Mouse (Mus musculus) heart, embryonic 11.5 days (tissue): ENCODE measurements around the gene Nqo1. TPM values are rescaled to one million over a fixed set of nuclear protein-coding genes. Genes with fewer than 3 reads are reported as not detected.

Experiments
- ATAC-seq: fragments of 200-750 bp; cut with Nextera tagmentation; replicated peaks from 2 replicates; pipeline ENCODE4 v1.8.0; 2017; ENCODE audit warnings: moderate library complexity; ENCODE audit not compliant: insufficient number of reproducible peaks, low FRiP score, low TSS enrichment
- H3K27ac ChIP-seq: fragments of 300-500 bp; sonication (generic); 2 replicates; pipeline ENCODE4 v1.5.1; 2014; ENCODE audit warnings: mild to moderate bottlenecking, low read depth, low read length
- H3K27me3 ChIP-seq: fragments of 300-500 bp; sonication (generic); 2 replicates; pipeline ENCODE4 v1.6.1; 2014; ENCODE audit warnings: mild to moderate bottlenecking, low read length, mixed read lengths; ENCODE audit not compliant: control insufficient read depth, insufficient read depth
- H3K36me3 ChIP-seq: fragments of 300-500 bp; sonication (generic); 2 replicates; pipeline ENCODE4 v1.6.1; 2014; ENCODE audit warnings: mild to moderate bottlenecking, low read length, moderate library complexity, mixed read lengths; ENCODE audit not compliant: control insufficient read depth, insufficient read depth
- H3K4me1 ChIP-seq: fragments of 300-500 bp; sonication (generic); 2 replicates; pipeline ENCODE4 v1.6.1; 2014; ENCODE audit warnings: low read length; ENCODE audit not compliant: control insufficient read depth, insufficient read depth
- H3K4me2 ChIP-seq: fragments of 300-500 bp; sonication (generic); 2 replicates; pipeline ENCODE4 v1.6.1; 2014; ENCODE audit warnings: mild to moderate bottlenecking, moderate library complexity
- H3K4me3 ChIP-seq: fragments of 300-500 bp; sonication (generic); 2 replicates; pipeline ENCODE4 v1.5.1; 2014; ENCODE audit warnings: low read depth, low read length
- H3K9ac ChIP-seq: fragments of 300-500 bp; sonication (generic); 2 replicates; pipeline ENCODE4 v1.6.1; 2014; ENCODE audit warnings: mild to moderate bottlenecking, low read depth, low read length, moderate library complexity
- H3K9me3 ChIP-seq: fragments of 300-500 bp; sonication (generic); replicated peaks from 2 replicates; pipeline ENCODE4 v1.6.1; 2016; ENCODE audit warnings: low read length; ENCODE audit not compliant: control insufficient read depth
- WGBS: fragments of 180-500 bp; shearing (Covaris S2); extraction: QIAGEN DNeasy Blood & Tissue Kit; methylation state at CpG from one replicate; pipeline ENCODE4 v1.1.7; 2014; ENCODE audit not compliant: insufficient replicate concordance; 5-methylcytosine and 5-hydroxymethylcytosine counted together
- polyA plus RNA-seq: library from polyadenylated mRNA; unstranded; fragments of >200 nt; fragmentation: Nextera tagmentation; extraction: Ambion mirVana; gene quantifications from 2 replicates; pipeline ENCODE4 v1.2.1, GENCODE M21; 2014

Nqo1 gene
- polyA plus RNA-seq, 1 experiment from 2014 or later, result 6.9 TPM

GRCm38 (mm10) chr8:107437711-107438110, 34.7 kb upstream of the Nqo1 start:
- H3K4me3 ChIP-seq, result no peak overlapping the region

GRCm38 (mm10) chr8:107436841-107437421, 33.9 kb upstream of the Nqo1 start:
- Histone ChIP-seq H3K4me2 (peak overlapping the region; percentile 77), H3K9me3 (no peaks in the 10 kb centered on the region), H3K4me1 (peaks cover 2% of the 10 kb centered on the region; the same call in 1 of the 2 replicates), H3K27ac (peak overlapping the region; percentile 87), H3K36me3 (no peaks in the 10 kb centered on the region), H3K4me3 (peak overlapping the region; percentile 76), H3K27me3 (no peaks in the 10 kb centered on the region), H3K9ac (peak overlapping the region; percentile 81)
- 7% methylated on average over 16 of the region's 16 CpGs for WGBS
- ATAC-seq, result peak; percentile 49

More at GRCm38 (mm10) chr8:107437711-107438110, 34.7 kb upstream of the Nqo1 start:
- no peaks in the 10 kb centered on the region for H3K27me3 ChIP-seq
- no peaks in the 10 kb centered on the region for H3K9me3 ChIP-seq
- H3K4me1 ChIP-seq, result peaks cover 2% of the 10 kb centered on the region; the same call in 1 of the 2 replicates
- 76% methylated on average over 2 of the region's 2 CpGs for whole genome bisulfite sequencing
- H3K27ac ChIP-seq, result peak overlapping the region; percentile 87; the same call in 1 of the 2 replicates
- H3K4me2 ChIP-seq, result peak overlapping the region; percentile 77; the same call in 1 of the 2 replicates
- H3K9ac ChIP-seq, result no peak overlapping the region
- H3K36me3 ChIP-seq, result no peaks in the 10 kb centered on the region
- no peak for ATAC-seq

DNA sequence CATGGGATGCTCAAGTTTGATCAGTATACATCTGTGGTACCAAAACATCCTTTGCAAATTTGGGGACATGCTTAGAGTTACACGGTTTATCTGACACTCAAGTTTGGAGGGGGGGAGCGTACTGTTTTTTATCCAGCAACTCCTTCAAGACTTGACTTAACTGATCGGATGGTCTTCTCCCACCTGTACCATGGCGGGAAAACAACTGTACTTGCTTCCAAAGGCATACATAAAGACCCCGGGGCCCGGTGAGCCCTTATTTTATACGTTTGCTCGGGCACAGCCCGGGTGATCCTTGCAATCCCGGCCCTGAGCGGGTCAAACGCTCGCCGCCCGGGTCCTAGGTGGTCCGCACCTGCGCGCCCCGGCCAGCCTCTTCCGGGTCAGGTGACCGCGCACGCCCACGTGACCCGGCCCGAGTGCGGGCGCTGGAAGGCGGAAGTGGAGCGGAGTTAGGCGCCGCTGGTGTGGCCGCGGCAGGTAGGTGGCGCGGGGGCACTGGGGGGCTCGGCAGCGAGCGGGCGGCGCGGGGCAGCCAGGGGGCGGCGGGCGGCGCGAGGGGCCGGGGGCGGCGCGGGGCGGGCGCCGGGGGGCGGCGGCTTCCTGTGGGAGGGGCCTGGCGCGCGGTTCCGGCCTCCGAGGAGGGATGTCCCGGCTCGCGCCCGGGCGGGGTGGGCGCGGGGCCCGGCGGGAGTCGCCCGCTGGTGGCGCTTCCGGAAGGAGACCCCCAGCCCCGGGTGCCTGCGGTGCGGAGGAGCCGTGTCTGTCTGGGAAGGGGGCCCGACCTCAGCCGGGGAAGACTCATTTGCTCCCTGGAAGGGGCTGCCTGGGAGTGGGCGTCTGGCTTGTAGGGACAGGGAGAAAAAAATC, 33.2 kb upstream of the Nqo1 start, which contains the start of gene Wwp2:
Gene Wwp2 (plus strand): TSS at position 404 of the 870 bp plus-strand sequence.
- ATAC-seq, result peak; percentile 84
- Histone ChIP-seq H3K27me3 (no peaks in the 10 kb centered on the region), H3K4me1 (peaks cover 2% of the 10 kb centered on the region; the same call in 1 of the 2 replicates), H3K4me2 (peak within 1 kb of the TSS; percentile 77), H3K36me3 (no peaks in the 10 kb centered on the region), H3K9me3 (no peaks in the 10 kb centered on the region), H3K9ac (peak within 1 kb of the TSS; percentile 81), H3K4me3 (peak within 1 kb of the TSS; percentile 76), H3K27ac (peak within 1 kb of the TSS; percentile 87)
- under 1% methylated on average over 59 of the region's 81 CpGs for WGBS

DNA sequence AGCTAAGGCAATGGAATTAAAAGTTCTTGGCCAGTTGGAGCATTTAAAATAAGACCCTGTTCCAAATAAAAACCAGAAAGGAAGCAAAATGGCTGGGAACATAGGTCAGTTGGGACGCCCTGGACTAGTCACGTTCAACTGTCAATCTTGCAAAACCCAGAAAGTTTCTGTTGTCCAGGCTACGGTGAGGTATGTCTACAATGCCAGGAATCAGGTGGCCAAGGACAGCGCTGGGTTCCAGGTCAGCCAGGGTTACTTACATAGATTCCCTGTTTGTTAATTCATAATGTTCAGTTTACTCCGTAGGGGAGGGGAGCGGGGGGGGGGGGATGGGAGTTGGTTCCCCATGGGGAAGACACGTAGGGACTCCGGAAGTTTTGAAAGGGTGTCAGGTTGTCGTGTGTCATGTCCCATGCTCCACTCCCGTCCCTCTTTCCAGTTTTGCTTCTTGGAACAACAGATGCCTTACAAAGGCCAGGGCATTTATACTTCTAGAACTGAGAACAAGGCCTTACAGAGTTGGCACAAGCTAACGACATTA, 32.5 kb upstream of the Nqo1 start:
- 31% methylated on average over 11 of the region's 11 CpGs for WGBS

DNA sequence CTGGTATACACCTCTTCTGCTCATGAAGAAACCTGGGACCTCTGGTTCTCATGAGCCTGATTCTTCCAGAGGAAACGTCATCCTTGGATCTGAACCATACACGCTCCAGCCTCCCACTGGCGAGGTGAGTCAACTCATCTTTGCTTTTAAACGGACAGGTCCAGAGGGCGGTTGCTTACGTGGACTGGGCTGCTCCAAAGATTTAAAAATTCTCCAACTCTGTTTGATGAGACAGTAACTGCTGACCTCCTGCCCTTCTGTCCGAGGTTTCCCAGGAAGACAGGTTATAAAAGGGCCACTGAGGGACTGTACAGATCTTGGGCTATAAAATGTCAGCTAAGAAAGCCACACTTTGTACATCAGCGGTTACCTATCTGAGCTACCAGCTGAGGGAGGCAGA, 27.8 kb upstream of the Nqo1 start:
- no peak for ATAC-seq
- peaks cover 2% of the 10 kb centered on the region; the same call in 1 of the 2 replicates for H3K4me1 ChIP-seq
- H3K9ac ChIP-seq, result no peak overlapping the region
- no peaks in the 10 kb centered on the region for H3K9me3 ChIP-seq
- 82% methylated on average over 8 of the region's 8 CpGs for WGBS
- 0 out of 2 replicates have a peak, but pooled peaks cover 2% of the 10 kb centered on the region for H3K27me3 ChIP-seq
- H3K4me2 ChIP-seq, result no peak overlapping the region
- no peaks in the 10 kb centered on the region for H3K36me3 ChIP-seq
- H3K4me3 ChIP-seq, result no peak overlapping the region
- no peak overlapping the region for H3K27ac ChIP-seq

More for the DNA sequence above, 32.5 kb upstream of the Nqo1 start:
- Histone ChIP-seq H3K27ac (no peak overlapping the region), H3K4me2 (peak overlapping the region; percentile 77), H3K36me3 (no peaks in the 10 kb centered on the region), H3K27me3 (no peaks in the 10 kb centered on the region), H3K9me3 (no peaks in the 10 kb centered on the region), H3K4me3 (peak overlapping the region; percentile 76), H3K4me1 (peaks cover 2% of the 10 kb centered on the region; the same call in 1 of the 2 replicates), H3K9ac (peak overlapping the region; percentile 81)
- ATAC-seq, result no peak

DNA sequence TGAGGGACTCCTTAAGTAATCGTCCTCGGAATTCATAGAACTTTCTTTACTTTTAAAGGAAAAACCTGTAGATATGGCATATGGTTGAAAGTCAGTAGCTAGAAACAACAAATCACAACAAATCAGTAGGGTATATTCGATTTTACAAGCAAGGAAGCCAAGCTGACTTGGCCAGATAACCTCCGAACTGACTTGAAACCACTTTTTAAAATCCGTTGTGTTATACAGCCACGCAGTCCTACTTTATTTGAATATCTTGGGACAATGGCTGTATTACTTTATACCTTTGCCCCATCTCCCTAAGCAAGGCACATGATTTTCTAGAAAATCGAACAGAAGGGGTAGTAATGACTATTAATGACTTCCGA, 22.2 kb upstream of the Nqo1 start:
- Histone ChIP-seq H3K9me3 (no peaks in the 10 kb centered on the region), H3K27ac (no peak overlapping the region), H3K9ac (no peak overlapping the region), H3K27me3 (0 out of 2 replicates have a peak, but pooled peaks cover 2% of the 10 kb centered on the region), H3K4me3 (peak overlapping the region; percentile 81; the same call in 1 of the 2 replicates), H3K36me3 (peaks cover 6% of the 10 kb centered on the region), H3K4me2 (peak overlapping the region; percentile 83), H3K4me1 (peaks cover 8% of the 10 kb centered on the region; the same call in 1 of the 2 replicates)
- no peak for ATAC-seq
- 38% methylated on average over 8 of the region's 8 CpGs for WGBS

DNA sequence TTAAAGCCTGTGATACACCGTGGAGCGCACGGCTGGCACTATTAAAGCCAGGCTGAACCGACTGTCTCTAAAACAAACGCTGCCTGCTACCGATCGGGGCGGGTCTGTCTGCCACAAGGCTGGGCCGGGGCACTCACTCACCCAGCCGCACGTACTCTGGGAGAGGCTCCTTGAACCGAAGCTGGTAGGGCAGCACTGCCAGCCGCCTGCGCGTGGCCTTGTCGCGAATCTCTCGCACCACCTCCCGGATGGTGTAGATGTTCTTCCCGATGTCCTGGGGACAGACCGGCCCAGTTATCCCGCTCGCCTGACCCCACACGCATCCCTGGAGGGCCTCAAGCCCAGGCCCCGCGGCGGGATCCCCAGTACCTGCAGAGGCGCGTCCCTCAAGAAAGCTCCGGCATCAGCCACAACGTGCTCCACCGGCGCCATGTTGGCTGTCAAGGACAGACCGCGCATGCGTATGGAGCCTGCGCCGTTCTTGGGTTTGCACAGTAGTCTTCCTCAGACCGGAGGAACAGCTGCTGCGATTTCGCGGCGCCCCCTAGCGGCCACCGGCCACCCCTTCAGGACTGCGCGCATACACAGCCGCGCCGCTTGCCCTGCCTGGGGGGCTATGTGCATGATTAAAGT, 21.7 kb upstream of the Nqo1 start, which contains the start of gene Nob1:
Gene Nob1 (minus strand): TSS at position 455 of the 633 bp plus-strand sequence.
- H3K4me3 ChIP-seq, result peak within 1 kb of the TSS; percentile 81
- H3K9me3 ChIP-seq, result no peaks in the 10 kb centered on the region
- WGBS, result under 1% methylated on average over 50 of the region's 50 CpGs
- peak within 1 kb of the TSS; percentile 83 for H3K4me2 ChIP-seq
- H3K4me1 ChIP-seq, result peaks cover 8% of the 10 kb centered on the region; the same call in 1 of the 2 replicates
- peak; percentile 98 for ATAC-seq
- H3K9ac ChIP-seq, result peak within 1 kb of the TSS; percentile 92
- H3K27ac ChIP-seq, result peak within 1 kb of the TSS; percentile 67; the same call in 1 of the 2 replicates
- H3K27me3 ChIP-seq, result 0 out of 2 replicates have a peak, but pooled peaks cover 2% of the 10 kb centered on the region
- H3K36me3 ChIP-seq, result peaks cover 6% of the 10 kb centered on the region

DNA sequence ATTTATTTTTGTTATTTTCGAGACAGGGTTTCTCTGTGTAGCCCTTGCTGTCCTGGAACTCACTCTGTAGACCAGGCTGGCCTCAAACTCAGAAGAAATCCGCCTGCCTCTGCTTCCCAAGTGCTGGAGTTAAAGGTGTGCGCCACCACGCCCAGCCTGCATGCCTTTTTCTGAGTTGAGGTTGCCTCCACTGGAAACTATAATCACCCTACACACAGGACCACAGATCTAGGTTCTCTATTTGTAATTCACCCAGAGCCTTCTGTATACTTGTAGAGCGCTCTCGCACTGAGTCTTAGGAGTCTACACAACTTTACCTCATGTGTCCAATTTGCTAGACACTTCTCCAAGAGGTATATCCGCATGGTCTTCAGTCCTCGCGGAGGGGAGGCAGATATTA, 21.2 kb upstream of the Nqo1 start:
- peak overlapping the region; percentile 83 for H3K4me2 ChIP-seq
- no peak for ATAC-seq
- H3K4me1 ChIP-seq, result peaks cover 8% of the 10 kb centered on the region; the same call in 1 of the 2 replicates
- H3K9ac ChIP-seq, result peak overlapping the region; percentile 92
- 30% methylated on average over 9 of the region's 9 CpGs for WGBS
- peaks cover 8% of the 10 kb centered on the region for H3K36me3 ChIP-seq
- H3K9me3 ChIP-seq, result no peaks in the 10 kb centered on the region
- H3K27ac ChIP-seq, result no peak overlapping the region
- peak overlapping the region; percentile 81 for H3K4me3 ChIP-seq
- H3K27me3 ChIP-seq, result 0 out of 2 replicates have a peak, but pooled peaks cover 2% of the 10 kb centered on the region
